Mouse (Mus musculus) CH12.LX (cell line): ENCODE data around the gene Fam3b. TPM values are rescaled to one million over a fixed set of nuclear protein-coding genes. Genes with fewer than 3 reads are reported as not detected.

ENCODE experiments used
- DNase-seq: peaks from one replicate; pipeline ENCODE4 v3.0.0-alpha.2; 2013; ENCODE audit errors: extremely low read depth
- H3K27ac ChIP-seq: 2 replicates; pipeline ENCODE4 v1.5.1; 2012; ENCODE audit warnings: low read depth, mild to moderate bottlenecking, control low read depth, moderate library complexity; ENCODE audit not compliant: insufficient read depth
- H3K27me3 ChIP-seq: replicated peaks from 2 replicates; pipeline ENCODE3; 2012; ENCODE audit warnings: inconsistent platforms
- H3K36me3 ChIP-seq, 2 experiments: replicated peaks in 1 of 2; 2 replicates each; pipeline versions ENCODE3 to v1.6.1; 2012; ENCODE audit warnings: inconsistent platforms in 1 of 2, low read length in 1 of 2, mild to moderate bottlenecking in 1 of 2, mixed read lengths in 1 of 2, moderate library complexity in 1 of 2; ENCODE audit not compliant: control insufficient read depth in 1 of 2, insufficient read depth in 1 of 2
- H3K4me1 ChIP-seq, 2 experiments: 2 replicates each; pipeline ENCODE4 v1.6.1; 2012; ENCODE audit warnings: inconsistent platforms in 1 of 2, moderate library complexity in 1 of 2; ENCODE audit not compliant: insufficient read depth in 2 of 2, control insufficient read depth in 1 of 2
- H3K4me2 ChIP-seq: 2 replicates; pipeline ENCODE4 v1.6.1; 2012; ENCODE audit warnings: low read depth, mild to moderate bottlenecking, control low read depth; ENCODE audit not compliant: poor library complexity, insufficient read depth, severe bottlenecking
- H3K4me3 ChIP-seq, 3 experiments: fragments of 150-350 bp in 1 of 3; sonication (generic) in 1 of 3; replicated peaks in 1 of 3; 2 replicates each; pipeline versions ENCODE3 to v1.5.1; 2011 to 2012; ENCODE audit warnings: low read depth in 2 of 3, low read length in 2 of 3, mild to moderate bottlenecking in 2 of 3, moderate library complexity in 2 of 3, control low read depth in 1 of 3, improper control_type of control experiment in 1 of 3, inconsistent platforms in 1 of 3, mixed read lengths in 1 of 3; ENCODE audit not compliant: poor library complexity in 1 of 3
- H3K79me2 ChIP-seq: replicated peaks from 2 replicates; pipeline ENCODE4 v1.6.1; 2012; ENCODE audit warnings: mild to moderate bottlenecking, moderate library complexity; ENCODE audit not compliant: control insufficient read depth, poor library complexity, insufficient read depth, severe bottlenecking; ENCODE audit errors: extremely low read depth
- H3K9ac ChIP-seq: 2 replicates; pipeline ENCODE4 v1.6.1; 2012; ENCODE audit warnings: low read depth, mild to moderate bottlenecking, control low read depth, moderate library complexity; ENCODE audit not compliant: insufficient read depth
- H3K9me3 ChIP-seq: replicated peaks from 2 replicates; pipeline ENCODE3; 2012; ENCODE audit warnings: low read length, inconsistent platforms, mixed read lengths
- BHLHE40 ChIP-seq: IDR thresholded peaks from 2 replicates; pipeline ENCODE4 v1.6.1; 2011; ENCODE audit warnings: mild to moderate bottlenecking, low read depth, low read length, improper control_type of control experiment
- CHD1 ChIP-seq: IDR thresholded peaks from 2 replicates; pipeline ENCODE4 v1.6.1; 2012; ENCODE audit warnings: low read depth, low read length, improper control_type of control experiment, inconsistent platforms
- CHD2 ChIP-seq: IDR thresholded peaks from 2 replicates; pipeline ENCODE4 v1.6.1; 2011; ENCODE audit warnings: low read length, improper control_type of control experiment
- EP300 ChIP-seq: IDR thresholded peaks from 2 replicates; pipeline ENCODE4 v1.6.1; 2011; ENCODE audit warnings: low read length, improper control_type of control experiment
- ETS1 ChIP-seq: conservative IDR thresholded peaks from 2 replicates; pipeline ENCODE4 v1.6.1; 2012; ENCODE audit warnings: low read depth, mild to moderate bottlenecking, inconsistent platforms, low read length, improper control_type of control experiment, moderate library complexity
- GABPA ChIP-seq: IDR thresholded peaks from 2 replicates; pipeline ENCODE4 v1.6.1; 2012; ENCODE audit warnings: low read depth, low read length, improper control_type of control experiment, inconsistent platforms; ENCODE audit not compliant: insufficient replicate concordance
- IRF4 ChIP-seq: IDR thresholded peaks from 2 replicates; pipeline ENCODE4 v1.6.1; 2014; ENCODE audit warnings: low read depth, mild to moderate bottlenecking, inconsistent platforms, low read length, improper control_type of control experiment
- JUN ChIP-seq: IDR thresholded peaks from 2 replicates; pipeline ENCODE4 v1.6.1; 2011; ENCODE audit warnings: low read depth, mild to moderate bottlenecking, low read length, improper control_type of control experiment, moderate library complexity; ENCODE audit not compliant: insufficient read depth
- JUND ChIP-seq: conservative IDR thresholded peaks from 2 replicates; pipeline ENCODE4 v1.6.1; 2011; ENCODE audit warnings: low read depth, low read length, improper control_type of control experiment
- MAFK ChIP-seq: IDR thresholded peaks from 2 replicates; pipeline ENCODE4 v1.6.1; 2011; ENCODE audit warnings: low read length, improper control_type of control experiment; ENCODE audit not compliant: insufficient replicate concordance
- MAZ ChIP-seq: IDR thresholded peaks from 2 replicates; pipeline ENCODE4 v1.6.1; 2012; ENCODE audit warnings: low read depth, mild to moderate bottlenecking, inconsistent platforms, low read length, improper control_type of control experiment, moderate library complexity
- MXI1 ChIP-seq: IDR thresholded peaks from 2 replicates; pipeline ENCODE4 v1.6.1; 2011; ENCODE audit warnings: mild to moderate bottlenecking, low read depth, low read length, improper control_type of control experiment
- MYC ChIP-seq: IDR thresholded peaks from 2 replicates; pipeline ENCODE4 v1.6.1; 2011; ENCODE audit warnings: low read depth, mild to moderate bottlenecking, improper control_type of control experiment, low read length
- NELFE ChIP-seq: IDR thresholded peaks from 2 replicates; pipeline ENCODE4 v1.6.1; 2011; ENCODE audit warnings: low read depth, low read length, improper control_type of control experiment
- PAX5 ChIP-seq: IDR thresholded peaks from 2 replicates; pipeline ENCODE4 v1.6.1; 2012; ENCODE audit warnings: low read length, inconsistent platforms, mixed read lengths
- POLR2AphosphoS2 ChIP-seq: IDR thresholded peaks from 2 replicates; pipeline ENCODE4 v1.6.1; 2011; ENCODE audit warnings: low read depth, low read length, improper control_type of control experiment
- RAD21 ChIP-seq: IDR thresholded peaks from 2 replicates; pipeline ENCODE4 v1.6.1; 2011; ENCODE audit warnings: low read depth, mild to moderate bottlenecking, low read length, improper control_type of control experiment, moderate library complexity
- RCOR1 ChIP-seq: conservative IDR thresholded peaks from 2 replicates; pipeline ENCODE4 v1.6.1; 2012; ENCODE audit warnings: low read depth, mild to moderate bottlenecking, inconsistent platforms, low read length, improper control_type of control experiment
- TBP ChIP-seq: conservative IDR thresholded peaks from 2 replicates; pipeline ENCODE4 v1.6.1; 2011; ENCODE audit warnings: low read depth, low read length, improper control_type of control experiment
- TCF12 ChIP-seq: IDR thresholded peaks from 2 replicates; pipeline ENCODE4 v1.6.1; 2014; ENCODE audit warnings: low read depth, mild to moderate bottlenecking, inconsistent platforms, low read length, improper control_type of control experiment
- UBTF ChIP-seq: IDR thresholded peaks from 2 replicates; pipeline ENCODE4 v1.6.1; 2012; ENCODE audit warnings: low read depth, mild to moderate bottlenecking, inconsistent platforms, low read length, improper control_type of control experiment, moderate library complexity
- USF1 ChIP-seq: IDR thresholded peaks from 2 replicates; pipeline ENCODE4 v1.6.1; 2014; ENCODE audit warnings: low read depth, mild to moderate bottlenecking, inconsistent platforms, low read length, improper control_type of control experiment
- USF2 ChIP-seq: conservative IDR thresholded peaks from 2 replicates; pipeline ENCODE4 v1.6.1; 2011; ENCODE audit warnings: low read depth, low read length, improper control_type of control experiment
- ZKSCAN1 ChIP-seq: IDR thresholded peaks from 2 replicates; pipeline ENCODE4 v1.6.1; 2012; ENCODE audit warnings: low read depth, inconsistent platforms, low read length, improper control_type of control experiment, borderline replicate concordance
- ZNF384 ChIP-seq: IDR thresholded peaks from 2 replicates; pipeline ENCODE4 v1.6.1; 2012; ENCODE audit warnings: low read depth, low read length, improper control_type of control experiment, inconsistent platforms
- dilution Hi-C: fragments of 300-500 bp; cut with MboI; formaldehyde crosslinking; loops from 2 replicates; pipeline ENCODE4 v1.14.3; 2020; ENCODE audit warnings: low sequenced_read_pairs; ENCODE audit not compliant: extremely low pct_unique_long_range_greater_than_20kb, extremely low pct_ligation_motif_present
- in situ Hi-C: fragments of 300-500 bp; cut with MboI; formaldehyde crosslinking; loops from 3 replicates; pipeline ENCODE4 v1.14.3; 2019; ENCODE audit warnings: low sequenced_read_pairs, low pct_ligation_motif_present, low pct_unique_long_range_greater_than_20kb, mixed read lengths
- polyA plus RNA-seq: library from polyadenylated mRNA; unstranded; fragments of >175 nt; gene quantifications from 2 replicates; pipeline ENCODE4 v1.2.1, GENCODE M21; 2012; ENCODE audit warnings: low read depth; ENCODE audit not compliant: insufficient read length
- total RNA-seq, 2 experiments: library from RNA; depleted of rRNA; stranded (reverse); fragments of 300-350 nt in 1 of 2; fragments of >200 nt in 1 of 2; gene quantifications; 2 replicates each; pipeline ENCODE4 v1.2.3; 2012 to 2014

Gene Fam3b
- total and polyA plus RNA-seq, 3 experiments: not detected

DNA sequence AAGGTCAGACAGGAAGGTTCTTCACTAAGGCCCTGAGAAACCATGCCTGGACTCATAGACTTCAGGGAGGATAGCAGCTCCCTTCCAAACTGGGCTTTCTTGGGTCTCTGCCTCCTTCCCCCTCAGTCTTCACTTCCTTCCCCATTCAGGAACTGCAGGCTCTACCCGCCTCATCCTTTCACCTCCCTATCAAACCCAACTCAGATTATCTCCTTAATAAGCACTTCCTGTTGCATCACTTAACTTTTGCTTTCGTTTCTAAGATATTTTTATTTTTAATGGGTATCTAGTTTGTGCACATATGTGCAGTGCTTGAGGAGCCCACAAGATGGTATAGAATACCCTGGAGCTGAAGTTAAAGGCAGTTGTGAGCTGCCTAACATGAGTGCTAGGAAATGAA, 36.0 kb downstream of the Fam3b start:
- peaks cover 3 to 9% of the 10 kb centered on the region in 2 experiments; a peak in 2 of 4 replicates for H3K4me1 ChIP-seq
- TF ChIP-seq BHLHE40 (no peak), CHD1 (no peak), NELFE (no peak), ETS1 (no peak), USF2 (no peak), PAX5 (no peak), RAD21 (no peak), ZKSCAN1 (no peak), TCF12 (no peak), GABPA (no peak), JUND (no peak), UBTF (no peak), IRF4 (no peak), MAZ (no peak), ZNF384 (no peak), USF1 (no peak), MAFK (no peak), EP300 (no peak), JUN (no peak), CHD2 (no peak)
- TF ChIP-seq, all 38 proteins: peak for 0
- DNase-seq: no peak
- H3K36me3 ChIP-seq: no peaks in the 10 kb centered on the region
- no peak overlapping the region for H3K4me2 ChIP-seq
- H3K27me3 ChIP-seq: no peaks in the 10 kb centered on the region
- H3K4me3 ChIP-seq: no peak overlapping the region
- H3K27ac ChIP-seq: no peak overlapping the region
- peaks cover 3% of the 10 kb centered on the region for H3K9me3 ChIP-seq
- H3K79me2 ChIP-seq: no peaks in the 10 kb centered on the region
- no peak overlapping the region for H3K9ac ChIP-seq
- dilution Hi-C loops: no loop called here
- in situ Hi-C loops: no loop called here

DNA sequence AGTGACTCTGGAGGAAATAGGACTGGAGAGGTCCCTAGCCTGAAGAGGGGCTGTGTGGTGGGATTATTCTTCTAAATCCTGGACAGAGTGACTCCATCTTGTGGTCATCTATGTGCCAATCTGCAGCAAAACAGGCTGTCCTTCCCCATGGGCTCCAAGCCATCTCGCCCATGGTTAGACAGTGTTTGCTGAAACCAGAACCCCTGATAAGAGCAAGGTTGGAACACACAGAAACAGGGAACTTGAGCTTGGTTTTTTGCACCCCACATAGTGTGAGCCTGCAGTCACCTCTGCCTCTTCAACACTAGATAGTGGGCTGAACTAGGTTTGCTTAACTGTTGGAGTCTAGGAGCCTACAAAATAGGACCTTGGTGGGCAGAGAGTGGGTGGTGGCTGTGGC, 38.1 kb downstream of the Fam3b start:
- Histone ChIP-seq H3K9me3 (no peaks in the 10 kb centered on the region), H3K4me3 (no peak overlapping the region), H3K27ac (no peak overlapping the region), H3K36me3 (no peaks in the 10 kb centered on the region), H3K4me1 (peaks cover 3 to 18% of the 10 kb centered on the region in 2 experiments; a peak in 2 of 4 replicates), H3K4me2 (no peak overlapping the region), H3K79me2 (no peaks in the 10 kb centered on the region), H3K9ac (no peak overlapping the region), H3K27me3 (no peaks in the 10 kb centered on the region)
- no peak for TF ChIP-seq UBTF
- no peak for TF ChIP-seq MXI1
- TF ChIP-seq MYC: no peak
- TF ChIP-seq ZNF384: no peak
- no peak for TF ChIP-seq RCOR1
- TF ChIP-seq POLR2AphosphoS2: no peak
- TF ChIP-seq TBP: no peak
- no peak for TF ChIP-seq TCF12
- no peak for TF ChIP-seq EP300
- in situ Hi-C loops (no loop called here), dilution Hi-C loops (no loop called here)
- no peak for DNase-seq
